Mouse (Mus musculus) ES-E14 (cell line): ENCODE measurements around the gene Gm13272. TPM values are rescaled to one million over a fixed set of nuclear protein-coding genes. Genes with fewer than 3 reads are reported as not detected.
A peak's percentile ranks its signal among the peaks of the same experiment; 100 is the strongest.
"Not testable (repeated sequence)": the region's sequence is repeated elsewhere in the genome, so short reads cannot be mapped to it uniquely, and the experiment has no call there.

Source experiments
- DNase-seq: peaks from one replicate; pipeline ENCODE4 v3.0.0-alpha.2; 2013; ENCODE audit warnings: low read depth, low spot score
- H3K27ac ChIP-seq: 2 replicates; pipeline ENCODE4 v1.5.1; 2012; ENCODE audit warnings: low read depth, mild to moderate bottlenecking, low read length, moderate library complexity, mixed read lengths; ENCODE audit not compliant: poor library complexity, insufficient read depth, severe bottlenecking
- H3K36me3 ChIP-seq: 2 replicates; pipeline ENCODE4 v1.6.1; 2012; ENCODE audit warnings: mild to moderate bottlenecking, low read length, moderate library complexity, mixed read lengths; ENCODE audit not compliant: control insufficient read depth, poor library complexity, insufficient read depth, severe bottlenecking
- H3K4me1 ChIP-seq, 2 experiments: fragments of 150-350 bp in 1 of 2; sonication (generic) in 1 of 2; 2 replicates each; pipeline ENCODE4 v1.6.1; 2012; ENCODE audit warnings: low read length in 2 of 2, mild to moderate bottlenecking in 1 of 2, mixed read lengths in 1 of 2; ENCODE audit not compliant: control insufficient read depth in 2 of 2, insufficient read depth in 2 of 2, poor library complexity in 1 of 2
- H3K4me3 ChIP-seq, 2 experiments: fragments of 150-350 bp in 1 of 2; sonication (generic) in 1 of 2; 2 replicates each; pipeline ENCODE4 v1.5.1; 2012; ENCODE audit warnings: low read length in 2 of 2, low read depth in 1 of 2, mild to moderate bottlenecking in 1 of 2, mixed read lengths in 1 of 2; ENCODE audit not compliant: insufficient read depth in 1 of 2, poor library complexity in 1 of 2, severe bottlenecking in 1 of 2
- H3K9ac ChIP-seq: 2 replicates; pipeline ENCODE4 v1.6.1; 2012; ENCODE audit warnings: low read depth, mild to moderate bottlenecking, low read length, mixed read lengths; ENCODE audit not compliant: poor library complexity, insufficient read depth, severe bottlenecking
- H3K9me3 ChIP-seq: fragments of 150-350 bp; sonication (generic); 2 replicates; pipeline ENCODE4 v1.6.1; 2012; ENCODE audit warnings: low read depth, mild to moderate bottlenecking, low read length; ENCODE audit not compliant: control insufficient read depth, insufficient read depth
- CHD2 ChIP-seq: IDR thresholded peaks from 2 replicates; pipeline ENCODE4 v1.6.1; 2014; ENCODE audit warnings: mild to moderate bottlenecking, low read depth, low read length, inconsistent platforms
- HCFC1 ChIP-seq: IDR thresholded peaks from 2 replicates; pipeline ENCODE4 v1.6.1; 2012; ENCODE audit warnings: low read length, inconsistent platforms, borderline replicate concordance; ENCODE audit not compliant: insufficient read depth
- MAFK ChIP-seq: IDR thresholded peaks from 2 replicates; pipeline ENCODE4 v1.6.1; 2014; ENCODE audit warnings: mild to moderate bottlenecking, low read depth, low read length, inconsistent platforms; ENCODE audit not compliant: insufficient read depth
- ZC3H11A ChIP-seq: IDR thresholded peaks from 2 replicates; pipeline ENCODE4 v1.6.1; 2012; ENCODE audit warnings: low read depth, mild to moderate bottlenecking, inconsistent platforms, low read length, borderline replicate concordance
- ZNF384 ChIP-seq: IDR thresholded peaks from 2 replicates; pipeline ENCODE4 v1.6.1; 2012; ENCODE audit warnings: low read depth, low read length, inconsistent platforms
- in situ Hi-C, 2 experiments: fragments of 600-800 bp; cut with MboI; formaldehyde crosslinking; loops; one replicate each; pipeline ENCODE4 v1.15.1; 2025; ENCODE audit warnings: low sequenced_read_pairs in 2 of 2, inconsistent platforms in 1 of 2; ENCODE audit not compliant: unreplicated experiment in 2 of 2
- total RNA-seq: library from RNA; depleted of rRNA; stranded (reverse); fragments of 300-350 nt; gene quantifications from 2 replicates; pipeline ENCODE4 v1.2.3, GENCODE M21; 2012; rRNA removed

The Gm13272 gene
- total RNA-seq: not detected in 2 replicates

- H3K9ac ChIP-seq, H3K36me3 ChIP-seq, in situ Hi-C loops, DNase-seq, H3K4me1 ChIP-seq, H3K9me3 ChIP-seq, H3K27ac ChIP-seq, H3K4me3 ChIP-seq: not testable (repeated sequence)
Observed at GRCm38 (mm10) chr4:88779550-88779949, at the start of gene Gm13272. Gene Gm13272 (plus strand): TSS chr4:88779850.

GRCm38 (mm10) chr4:88738480-88738879 lies 41.2 kb upstream of the Gm13272 start:
- peak; percentile 53 for DNase-seq
- Histone ChIP-seq H3K4me3 (no peak overlapping the region), H3K9me3 (0 out of 2 replicates have a peak, but pooled peaks cover under 1% of the 10 kb centered on the region)

GRCm38 (mm10) chr4:88739036-88739435 lies 40.6 kb upstream of the Gm13272 start:
- Histone ChIP-seq H3K4me3 (no peak overlapping the region), H3K9ac (no peak overlapping the region), H3K27ac (no peak overlapping the region), H3K4me1 (no peaks in the 10 kb centered on the region), H3K9me3 (no peaks in the 10 kb centered on the region), H3K36me3 (no peaks in the 10 kb centered on the region)
- no peak for TF ChIP-seq ZNF384
- TF ChIP-seq MAFK: no peak
- TF ChIP-seq HCFC1: no peak
- TF ChIP-seq CHD2: no peak
- TF ChIP-seq ZC3H11A: no peak
- in situ Hi-C loops: no loop called here
- DNase-seq: no peak

More at GRCm38 (mm10) chr4:88738480-88738879, 41.2 kb upstream of the Gm13272 start:
- no peak overlapping the region for H3K27ac ChIP-seq
- H3K9ac ChIP-seq: no peak overlapping the region
- H3K4me1 ChIP-seq: no peaks in the 10 kb centered on the region
- in situ Hi-C loops: no loop called here
- H3K36me3 ChIP-seq: no peaks in the 10 kb centered on the region
- TF ChIP-seq CHD2 (no peak), ZC3H11A (peak; percentile 54; the same call in 1 of the 2 replicates)

- no peaks in the 10 kb centered on the region for H3K4me1 ChIP-seq
Observed at GRCm38 (mm10) chr4:88741426-88741825, 38.2 kb upstream of the Gm13272 start.

GRCm38 (mm10) chr4:88742771-88743371 lies 36.8 kb upstream of the Gm13272 start:
- H3K9me3 ChIP-seq: no peaks in the 10 kb centered on the region
- DNase-seq: no peak
- H3K4me3 ChIP-seq: no peak overlapping the region
- H3K27ac ChIP-seq: no peak overlapping the region
- H3K9ac ChIP-seq: no peak overlapping the region
- no peaks in the 10 kb centered on the region for H3K36me3 ChIP-seq
- TF ChIP-seq ZNF384: no peak
- TF ChIP-seq ZC3H11A: no peak
- TF ChIP-seq CHD2: no peak
- no peak for TF ChIP-seq HCFC1
- no peak for TF ChIP-seq MAFK
- in situ Hi-C loops: no loop called here
- H3K4me1 ChIP-seq: no peaks in the 10 kb centered on the region

More at GRCm38 (mm10) chr4:88741426-88741825, 38.2 kb upstream of the Gm13272 start:
- no peak for DNase-seq
- TF ChIP-seq HCFC1 (no peak), ZC3H11A (no peak), CHD2 (no peak), ZNF384 (no peak), MAFK (no peak)
- Histone ChIP-seq H3K36me3 (no peaks in the 10 kb centered on the region), H3K9me3 (no peaks in the 10 kb centered on the region), H3K27ac (no peak overlapping the region), H3K9ac (no peak overlapping the region), H3K4me3 (no peak overlapping the region)
- in situ Hi-C loops: no loop called here
